Mouse (Mus musculus) C2C12 (cell line): Measurements from ENCODE around the gene Otop2.

Source experiments
- CEBPB ChIP-seq: IDR thresholded peaks from one replicate; pipeline ENCODE4 v1.6.1; 2011; ENCODE audit warnings: low read depth, mild to moderate bottlenecking, control low read depth, moderate library complexity
- CTCF ChIP-seq: IDR thresholded peaks from one replicate; pipeline ENCODE4 v1.5.1; 2011; ENCODE audit not compliant: control insufficient read depth, insufficient read depth, insufficient read length
- FOSL1 ChIP-seq: IDR thresholded peaks from one replicate; pipeline ENCODE4 v1.8.0; 2011; ENCODE audit warnings: mild to moderate bottlenecking, low read length; ENCODE audit not compliant: poor library complexity, insufficient read depth, severe bottlenecking
- MAX ChIP-seq: IDR thresholded peaks from one replicate; pipeline ENCODE4 v1.6.1; 2011; ENCODE audit warnings: mild to moderate bottlenecking, control low read depth
- MYOD1 ChIP-seq: IDR thresholded peaks from one replicate; pipeline ENCODE4 v1.6.1; 2011; ENCODE audit warnings: low read depth; ENCODE audit not compliant: control insufficient read depth, insufficient read length
- MYOG ChIP-seq: IDR thresholded peaks from one replicate; pipeline ENCODE4 v1.6.1; 2011; ENCODE audit not compliant: control insufficient read depth, insufficient read length; ENCODE audit errors: extremely low read depth
- USF1 ChIP-seq: IDR thresholded peaks from one replicate; pipeline ENCODE4 v1.6.1; 2011; ENCODE audit warnings: low read depth, mild to moderate bottlenecking, control low read depth, moderate library complexity

DNA sequence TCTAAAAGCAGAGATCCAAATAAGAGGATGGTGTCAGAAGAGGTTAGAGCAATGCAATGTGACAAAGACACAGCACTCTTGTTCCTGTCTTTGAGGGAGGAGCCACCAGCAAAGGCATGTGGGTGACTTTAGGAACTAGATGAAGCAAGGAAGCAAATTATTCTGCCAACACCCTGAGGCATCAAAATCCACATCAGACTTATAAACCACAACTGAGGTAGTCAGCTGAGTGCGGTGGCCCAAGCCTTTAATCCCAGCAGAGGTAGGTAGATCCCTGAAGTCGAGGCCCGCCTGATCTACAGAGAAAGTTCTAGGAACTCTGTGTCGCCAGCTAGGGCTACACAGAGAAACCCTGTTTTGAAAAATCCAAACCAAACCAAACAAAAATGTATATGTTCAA is 70.3 kb downstream of the Otop2 start:
- no peak for TF ChIP-seq CTCF
- TF ChIP-seq MYOD1, result no peak
- no peak for TF ChIP-seq MAX
- no peak for TF ChIP-seq MYOG
- no peak for TF ChIP-seq FOSL1
- no peak for TF ChIP-seq USF1
- TF ChIP-seq CEBPB, result no peak
